Mouse (Mus musculus) gastrocnemius, postnatal 14 days (tissue): ENCODE results near the gene Hrg. TPM values are rescaled to one million over a fixed set of nuclear protein-coding genes. Genes with fewer than 3 reads are reported as not detected.
"Not testable (repeated sequence)": the region's sequence is repeated elsewhere in the genome, so short reads cannot be mapped to it uniquely, and the experiment has no call there.

Source experiments
- DNase-seq: peaks from one replicate; pipeline ENCODE4 v3.0.0; 2021; ENCODE audit warnings: mixed read lengths
- intact Hi-C: fragments of 180-260 bp; cut with DNase I; formaldehyde crosslinking; loops from one replicate; pipeline ENCODE4 v1.15.1; 2025; ENCODE audit warnings: low total_unique reads
- long read RNA-seq, 2 experiments: library from polyadenylated mRNA; stranded (forward); transcript quantifications; one replicate each; pipeline ENCODE4 v2.0.0; 2021
- total RNA-seq, 2 experiments: library from RNA; stranded (reverse); gene quantifications; 2 replicates each; pipeline ENCODE4 v1.2.3; 2021

Hrg gene
- total RNA-seq = not detected
- long read RNA-seq, experiment 1 = 0 reads
- long read RNA-seq, experiment 2 = 0 reads

GRCm38 (mm10) chr16:22950840-22951395, at the start of gene Hrg:
Hrg (plus strand) TSS chr16:22951072.
- intact Hi-C loops = loop anchor here (5.0 kb wide), 1 partner anchor 74 kb away; no protein-coding TSS in a partner anchor
- DNase-seq = no peak

GRCm38 (mm10) chr16:22901326-22901725, 49.5 kb upstream of the Hrg start:
- intact Hi-C loops = no loop called here
- DNase-seq = no peak

- intact Hi-C loops = no loop called here
- DNase-seq = no peak
Measured at GRCm38 (mm10) chr16:22909290-22909689, 41.6 kb upstream of the Hrg start.

- intact Hi-C loops = no loop called here
- peak; percentile 15 for DNase-seq
Measured at GRCm38 (mm10) chr16:22911986-22912385, 38.9 kb upstream of the Hrg start.

- intact Hi-C loops = no loop called here
- no peak for DNase-seq
Measured at GRCm38 (mm10) chr16:22912886-22913285, 38.0 kb upstream of the Hrg start.

GRCm38 (mm10) chr16:22914276-22914675, 36.6 kb upstream of the Hrg start:
- intact Hi-C loops = no loop called here
- no peak for DNase-seq

- DNase-seq = no peak
- intact Hi-C loops = no loop called here
Measured at GRCm38 (mm10) chr16:22918034-22918433, 32.8 kb upstream of the Hrg start, which contains the start of gene Fetub. Fetub (plus strand) TSS chr16:22918334.

- no peak for DNase-seq
- intact Hi-C loops = no loop called here
Measured at GRCm38 (mm10) chr16:22918664-22919312, 32.1 kb upstream of the Hrg start.

GRCm38 (mm10) chr16:22919971-22920854, 30.7 kb upstream of the Hrg start:
- no peak for DNase-seq
- intact Hi-C loops = no loop called here

GRCm38 (mm10) chr16:22921761-22922160, 29.1 kb upstream of the Hrg start:
- intact Hi-C loops = no loop called here
- DNase-seq = no peak

- intact Hi-C loops = no loop called here
- DNase-seq = no peak
Measured at GRCm38 (mm10) chr16:22922433-22922832, 28.4 kb upstream of the Hrg start.

- no peak for DNase-seq
- intact Hi-C loops = no loop called here
Measured at GRCm38 (mm10) chr16:22929575-22929974, 21.3 kb upstream of the Hrg start.

GRCm38 (mm10) chr16:22931431-22932200, 19.3 kb upstream of the Hrg start:
- DNase-seq = no peak
- intact Hi-C loops = no loop called here

GRCm38 (mm10) chr16:22937631-22938030, 13.2 kb upstream of the Hrg start:
- no peak for DNase-seq
- intact Hi-C loops = no loop called here

- no peak for DNase-seq
- intact Hi-C loops = no loop called here
Measured at GRCm38 (mm10) chr16:22938541-22938940, 12.3 kb upstream of the Hrg start.

- intact Hi-C loops = no loop called here
- DNase-seq = no peak
Measured at GRCm38 (mm10) chr16:22939120-22939695, 11.7 kb upstream of the Hrg start.

GRCm38 (mm10) chr16:22941825-22942476, 8.9 kb upstream of the Hrg start:
- intact Hi-C loops, DNase-seq: not testable (repeated sequence)

GRCm38 (mm10) chr16:22947371-22947770, 3.5 kb upstream of the Hrg start:
- intact Hi-C loops = no loop called here
- DNase-seq = no peak

GRCm38 (mm10) chr16:22953069-22953468, 2.2 kb downstream of the Hrg start:
- intact Hi-C loops = loop anchor here (5.0 kb wide), 1 partner anchor 76 kb away; no protein-coding TSS in a partner anchor
- no peak for DNase-seq
